Comparison of ENCODE assay signal across 10 mouse cellular contexts in the genomic region with DNA sequence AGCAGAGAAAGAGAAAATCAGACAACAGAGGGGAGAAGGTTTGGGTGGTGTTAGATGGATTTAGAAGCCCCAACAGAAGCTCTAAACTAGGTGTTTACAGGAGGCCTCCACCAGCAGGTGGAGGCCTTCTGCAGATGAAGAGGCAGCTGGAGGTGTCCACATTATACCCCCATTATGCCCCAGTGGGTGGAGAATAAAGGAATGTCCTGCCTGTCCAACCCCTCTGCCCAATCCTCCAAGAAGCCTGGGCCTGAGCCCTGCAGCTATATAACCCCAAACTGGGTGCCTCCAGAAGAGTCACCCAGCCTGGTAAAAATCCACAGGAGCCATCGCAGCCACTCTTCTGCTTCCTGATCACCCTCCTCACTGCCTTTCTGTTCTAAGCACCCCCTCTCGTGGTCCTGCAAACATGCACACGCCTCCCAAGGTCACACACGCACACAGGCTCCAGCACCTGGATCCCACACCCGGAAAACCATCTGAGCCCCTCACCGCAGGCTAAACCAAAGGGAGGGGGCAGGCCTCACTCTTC. TPM values are rescaled to one million over a fixed set of nuclear protein-coding genes. Genes with fewer than 3 reads are reported as not detected.
A peak's percentile ranks its signal among the peaks of the same experiment; 100 is the strongest.
DNase-seq lines count a peak whose midpoint lies in the region; ATAC-seq and TF ChIP-seq lines count a peak whose summit lies in the region.
"Had no signal": no experiment of that assay in that cellular context is flagged by ENCODE, and none has a peak within 500 bp of the region (broad histone marks: within the 10 kb centered on the region; RNA-seq: fewer than 3 reads in every experiment).

No protein-coding gene starts in this region.

- no peaks in the 10 kb centered on the region for H3K36me3 ChIP-seq in hindbrain, embryonic 11.5 days (ENCODE audit: control insufficient read depth, insufficient read depth, low read length)
- H3K36me3 ChIP-seq in midbrain, postnatal 0 days (ENCODE audit: insufficient read depth, low read length), result no peaks in the 10 kb centered on the region

- no peaks in the 10 kb centered on the region for H3K27me3 ChIP-seq in hindbrain, embryonic 11.5 days (ENCODE audit: control insufficient read depth, insufficient read depth, low read length)
- no peaks in the 10 kb centered on the region for H3K27me3 ChIP-seq in midbrain, postnatal 0 days (ENCODE audit: insufficient read depth, low read length)

- no peak for ATAC-seq in hindbrain, embryonic 11.5 days (ENCODE audit: low FRiP score)
- ATAC-seq in midbrain, postnatal 0 days (ENCODE audit: low FRiP score), result peak; percentile 18; the same call in 1 of the 2 replicates

- peak overlapping the region; percentile 90 for H3K4me2 ChIP-seq in hindbrain, embryonic 11.5 days (replicated peaks; ENCODE audit: low read depth, low read length)
- peak overlapping the region; percentile 76 for H3K4me2 ChIP-seq in midbrain, postnatal 0 days (ENCODE audit: low read depth, low read length, poor library complexity, severe bottlenecking)

- WGBS in hindbrain, embryonic 11.5 days, result 10% methylated on average over 6 of the region's 6 CpGs
- WGBS in midbrain, postnatal 0 days, result 3% methylated on average over 6 of the region's 6 CpGs

- H3K9me3 ChIP-seq in hindbrain, embryonic 11.5 days (ENCODE audit: control insufficient read depth, low read length), result no peaks in the 10 kb centered on the region
- H3K9me3 ChIP-seq in midbrain, postnatal 0 days (ENCODE audit: low read length), result no peaks in the 10 kb centered on the region

- H3K9ac ChIP-seq in hindbrain, embryonic 11.5 days (ENCODE audit: low read depth, low read length), result peak overlapping the region; percentile 84; the same call in 1 of the 2 replicates
- H3K9ac ChIP-seq in midbrain, postnatal 0 days (replicated peaks; ENCODE audit: low read length, poor library complexity, severe bottlenecking), result peak overlapping the region; percentile 94

- peak; percentile 48 for TF ChIP-seq CTCF in layer of hippocampus, adult 2 months (conservative IDR thresholded peaks at IDR 0.05)
- peak; percentile 50 for TF ChIP-seq CTCF in midbrain, postnatal 0 days (IDR thresholded peaks at IDR 0.05)

- H3K4me1 ChIP-seq in hindbrain, embryonic 11.5 days (replicated peaks; ENCODE audit: control insufficient read depth, insufficient read depth, low read length), result peaks cover 7% of the 10 kb centered on the region
- H3K4me1 ChIP-seq in midbrain, postnatal 0 days (ENCODE audit: insufficient read depth, low read length), result peaks cover 11% of the 10 kb centered on the region; the same call in 1 of the 2 replicates

- no peak for DNase-seq in layer of hippocampus, adult 2 months (ENCODE audit: low spot score in 2 of 2)
- no peak for DNase-seq in layer of hippocampus, adult 18-20 months (ENCODE audit: low spot score in 2 of 2)
- DNase-seq in cerebellum, adult 9-11 months, result peak; percentile 62
- DNase-seq in hindbrain, embryonic 11.5 days (ENCODE audit: low spot score), result peak; percentile 30
- no peak for DNase-seq in midbrain, postnatal 0 days (ENCODE audit: low spot score)
- DNase-seq in layer of hippocampus, adult 9-10 months (ENCODE audit: low spot score), result no peak
- DNase-seq in layer of hippocampus, postnatal 36 days, result no peak
- DNase-seq in embryo, embryonic 11 days, result no peak

- peak overlapping the region; percentile 99 for H3K27ac ChIP-seq in layer of hippocampus, adult 2 months
- H3K27ac ChIP-seq in hindbrain, embryonic 11.5 days (ENCODE audit: low read depth, low read length), result no peak overlapping the region
- H3K27ac ChIP-seq in midbrain, postnatal 0 days (ENCODE audit: low read depth, low read length), result peak overlapping the region; percentile 94

- H3K4me3 ChIP-seq in layer of hippocampus, adult 2 months, result peak overlapping the region; percentile 92
- peak overlapping the region; percentile 76 for H3K4me3 ChIP-seq in hindbrain, embryonic 11.5 days (ENCODE audit: low read depth, low read length)
- peak overlapping the region; percentile 75 for H3K4me3 ChIP-seq in midbrain, postnatal 0 days (ENCODE audit: low read depth, low read length)

RNA-seq across cellular contexts. Expression of a gene that starts 1.2 kb away (rescaled TPM):
- total RNA-seq in layer of hippocampus, adult 2 months (2021), result 10 to 100 TPM; 84.7 to 90.8 TPM
- total RNA-seq in layer of hippocampus, adult 18-20 months (2021), result 10 to 100 TPM; 86.4 to 86.8 TPM
- polyA plus RNA-seq in hindbrain, embryonic 11.5 days (2014; fragmentation: Nextera tagmentation; extraction: Ambion mirVana), result 0.89 and 0.93 TPM in 2 replicates
- 58.1 and 67.3 TPM in 2 replicates for total RNA-seq in midbrain, postnatal 0 days (2014; rRNA removed)
- 12.1 and 13.3 TPM in 2 replicates for polyA plus RNA-seq in midbrain, postnatal 0 days (2015; fragmentation: Nextera tagmentation; extraction: Ambion mirVana)
- total RNA-seq in layer of hippocampus, postnatal 36 days (2021), result 10 to 100 TPM; 91.2 to 96.6 TPM

RNA-seq across cellular contexts. Expression of a gene that starts 11.8 kb away (rescaled TPM):
- 10 to 100 TPM; 20.5 to 27.6 TPM for total RNA-seq in layer of hippocampus, adult 2 months (2021)
- 10 to 100 TPM; 38.7 to 53.2 TPM for total RNA-seq in layer of hippocampus, adult 18-20 months (2021)
- not detected in 2 replicates for polyA plus RNA-seq in hindbrain, embryonic 11.5 days (2014; fragmentation: Nextera tagmentation; extraction: Ambion mirVana)
- total RNA-seq in midbrain, postnatal 0 days (2014; rRNA removed), result 0.77 and 0.90 TPM in 2 replicates
- polyA plus RNA-seq in midbrain, postnatal 0 days (2015; fragmentation: Nextera tagmentation; extraction: Ambion mirVana), result 0.12 and 0.19 TPM in 2 replicates
- 10 to 100 TPM; 26.1 to 33.4 TPM for total RNA-seq in layer of hippocampus, postnatal 36 days (2021)
- total RNA-seq: heart, adult 8-10 months had no signal
- polyA plus RNA-seq: thymus, postnatal 0 days had no signal

RNA-seq across cellular contexts. Expression of a gene that starts 49.9 kb away (rescaled TPM):
- 10 to 100 TPM; 13.1 to 18.2 TPM for total RNA-seq in layer of hippocampus, adult 2 months (2021)
- total RNA-seq in layer of hippocampus, adult 18-20 months (2021), result 10 to 100 TPM; 17.0 to 17.3 TPM
- 25.5 and 28.1 TPM in 2 replicates for polyA plus RNA-seq in hindbrain, embryonic 11.5 days (2014; fragmentation: Nextera tagmentation; extraction: Ambion mirVana)
- total RNA-seq in midbrain, postnatal 0 days (2014; rRNA removed), result 8.6 and 9.7 TPM in 2 replicates
- polyA plus RNA-seq in midbrain, postnatal 0 days (2015; fragmentation: Nextera tagmentation; extraction: Ambion mirVana), result 25.3 and 28.2 TPM in 2 replicates
- total RNA-seq in layer of hippocampus, postnatal 36 days (2021), result 10 to 100 TPM; 14.1 to 16.0 TPM

RNA-seq across cellular contexts. Expression of a gene that starts 50.3 kb away (rescaled TPM):
- total RNA-seq in layer of hippocampus, adult 2 months (2021), result 100 to 1,000 TPM; 212 to 216 TPM
- 100 to 1,000 TPM; 229 to 234 TPM for total RNA-seq in layer of hippocampus, adult 18-20 months (2021)
- polyA plus RNA-seq in hindbrain, embryonic 11.5 days (2014; fragmentation: Nextera tagmentation; extraction: Ambion mirVana), result 644 and 685 TPM in 2 replicates
- 176 and 203 TPM in 2 replicates for total RNA-seq in midbrain, postnatal 0 days (2014; rRNA removed)
- 502 and 505 TPM in 2 replicates for polyA plus RNA-seq in midbrain, postnatal 0 days (2015; fragmentation: Nextera tagmentation; extraction: Ambion mirVana)
- 100 to 1,000 TPM; 225 to 226 TPM for total RNA-seq in layer of hippocampus, postnatal 36 days (2021)

Comparison
In these comparisons a context has a peak if more than half of its experiments do, and no peak if none do; other contexts are left out.
1. DNase-seq: peak in cerebellum, adult 9-11 months (single experiment) and hindbrain, embryonic 11.5 days (single experiment); none in layer of hippocampus, adult 2 months (0 of 2), layer of hippocampus, adult 18-20 months (0 of 2), midbrain, postnatal 0 days (single experiment), layer of hippocampus, adult 9-10 months (single experiment), layer of hippocampus, postnatal 36 days (0 of 2) and embryo, embryonic 11 days (single experiment).
2. RNA of a gene that starts 11.8 kb away (total RNA-seq): 38.7 to 53.2 TPM in layer of hippocampus, adult 18-20 months, 26.1 to 33.4 TPM in layer of hippocampus, postnatal 36 days and 20.5 to 27.6 TPM in layer of hippocampus, adult 2 months; 0.77 to 0.90 TPM in midbrain, postnatal 0 days; every median in the first group is over 10 times any median in the second.
3. Peak in every context shown above with its lines, with median percentiles within 50 percentile points of each other: H3K4me3 ChIP-seq.